Mouse (Mus musculus) small intestine, adult 2 months (tissue): ENCODE data around the gene Piezo1. TPM values are rescaled to one million over a fixed set of nuclear protein-coding genes. Genes with fewer than 3 reads are reported as not detected.

Experiments
- H3K27ac ChIP-seq: fragments of 200-500 bp; 2 replicates; pipeline ENCODE4 v1.5.1; 2012; ENCODE audit warnings: low read depth, low read length, control low read depth, inconsistent platforms; ENCODE audit not compliant: insufficient read depth
- H3K27me3 ChIP-seq: fragments of 200-500 bp; 2 replicates; pipeline ENCODE4 v1.6.1; 2012; ENCODE audit warnings: mild to moderate bottlenecking, moderate library complexity, low read length, inconsistent platforms; ENCODE audit not compliant: control insufficient read depth, insufficient read depth
- H3K36me3 ChIP-seq: fragments of 200-500 bp; 2 replicates; pipeline ENCODE4 v1.6.1; 2012; ENCODE audit warnings: mild to moderate bottlenecking, low read length, control low read depth, inconsistent platforms; ENCODE audit not compliant: control insufficient read depth, insufficient read depth
- H3K4me1 ChIP-seq: fragments of 200-500 bp; 2 replicates; pipeline ENCODE4 v1.6.1; 2012; ENCODE audit warnings: low read length, inconsistent platforms, mixed read lengths; ENCODE audit not compliant: control insufficient read depth, insufficient read depth, insufficient read length
- H3K4me3 ChIP-seq: fragments of 200-500 bp; 2 replicates; pipeline ENCODE4 v1.5.1; 2012; ENCODE audit warnings: low read depth, mild to moderate bottlenecking, control low read depth, inconsistent platforms, low read length, moderate library complexity
- CTCF ChIP-seq: fragments of 200-500 bp; IDR thresholded peaks from 2 replicates; pipeline ENCODE4 v1.5.1; 2012; ENCODE audit warnings: low read depth, mild to moderate bottlenecking, control low read depth, inconsistent platforms, low read length, moderate library complexity, mixed read lengths; ENCODE audit not compliant: insufficient replicate concordance, insufficient read length; ENCODE audit errors: extremely low read depth
- POLR2A ChIP-seq: fragments of 200-500 bp; IDR thresholded peaks from 2 replicates; pipeline ENCODE4 v1.6.1; 2012; ENCODE audit warnings: low read depth, mild to moderate bottlenecking, control low read depth, inconsistent platforms, low read length, moderate library complexity
- WGBS: fragments of 180-500 bp; shearing (Covaris S2); methylation state at CpG from one replicate; pipeline ENCODE4 v1.1.7; 2018; 5-methylcytosine and 5-hydroxymethylcytosine counted together
- polyA plus RNA-seq: library from polyadenylated mRNA; depleted of rRNA; stranded (reverse); fragments of >200 nt; gene quantifications from 2 replicates; pipeline ENCODE4 v1.2.3, GENCODE M21; 2012

Piezo1 gene
- polyA plus RNA-seq, 1 experiment: 36.4 TPM

DNA sequence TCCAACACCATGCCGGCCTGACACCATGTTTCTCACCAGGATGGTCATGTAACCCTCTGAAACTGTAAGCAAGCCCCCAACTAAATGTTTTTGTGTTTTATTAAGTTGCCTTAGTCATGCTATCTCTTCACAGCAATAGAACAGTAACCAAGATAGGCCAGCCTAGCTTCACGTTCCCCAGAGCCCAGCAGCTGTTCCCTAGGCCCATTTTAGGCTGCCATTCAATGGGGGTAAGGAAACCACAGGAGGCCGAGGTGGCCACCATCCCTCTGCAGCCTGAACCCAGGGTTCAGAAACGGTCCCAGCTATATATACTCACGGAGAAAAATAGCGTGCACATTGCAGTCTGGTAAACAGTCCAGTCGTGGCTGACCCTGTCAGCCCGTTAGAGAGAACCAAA, 7.0 kb downstream of the Piezo1 start:
- Histone ChIP-seq H3K36me3 (no peaks in the 10 kb centered on the region), H3K27me3 (no peaks in the 10 kb centered on the region), H3K4me3 (no peak overlapping the region), H3K4me1 (peaks cover 10% of the 10 kb centered on the region), H3K27ac (no peak overlapping the region)
- TF ChIP-seq POLR2A (no peak), CTCF (no peak)
- WGBS: 91% methylated on average over 8 of the region's 8 CpGs

DNA sequence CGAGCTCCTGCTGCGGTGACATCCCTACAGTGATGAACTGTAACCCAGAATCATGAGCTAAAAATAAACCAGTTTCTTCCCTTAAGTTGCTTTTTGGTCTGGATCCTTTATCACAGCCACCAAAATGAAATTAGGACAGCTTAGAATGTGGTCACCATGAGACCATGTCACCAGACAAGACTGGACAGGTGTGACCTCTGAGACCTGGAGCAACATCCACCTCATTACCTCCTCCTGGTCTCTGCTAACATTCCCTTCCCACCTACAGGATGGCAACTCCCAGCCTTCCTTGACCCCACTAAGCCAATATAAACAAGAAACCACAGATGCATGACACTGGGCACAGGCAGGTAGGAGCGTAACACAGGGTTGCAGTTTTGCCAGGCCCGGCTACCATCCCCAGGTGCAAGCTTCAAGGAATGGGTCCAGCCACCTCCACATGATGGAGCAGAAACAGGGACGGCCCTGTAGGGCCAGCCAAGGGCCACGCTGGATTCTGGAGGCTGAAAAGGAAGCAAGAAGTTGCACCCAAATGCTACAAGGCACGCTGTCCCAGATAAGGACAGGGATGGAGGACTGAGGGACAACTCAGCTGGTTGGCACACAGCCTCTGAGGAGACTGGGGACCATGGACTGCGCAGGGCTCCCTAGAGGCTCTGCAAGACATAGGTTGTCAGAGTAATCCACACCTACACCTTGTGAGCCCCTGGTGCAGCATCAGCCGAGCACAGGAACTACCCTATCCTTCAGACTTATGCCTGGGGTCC, 12.6 kb downstream of the Piezo1 start:
- Histone ChIP-seq H3K27ac (no peak overlapping the region), H3K36me3 (no peaks in the 10 kb centered on the region), H3K4me1 (peaks cover 3% of the 10 kb centered on the region; the same call in 1 of the 2 replicates), H3K4me3 (no peak overlapping the region), H3K27me3 (no peaks in the 10 kb centered on the region)
- WGBS: 87% methylated on average over 9 of the region's 9 CpGs
- TF ChIP-seq CTCF (no peak), POLR2A (no peak)

DNA sequence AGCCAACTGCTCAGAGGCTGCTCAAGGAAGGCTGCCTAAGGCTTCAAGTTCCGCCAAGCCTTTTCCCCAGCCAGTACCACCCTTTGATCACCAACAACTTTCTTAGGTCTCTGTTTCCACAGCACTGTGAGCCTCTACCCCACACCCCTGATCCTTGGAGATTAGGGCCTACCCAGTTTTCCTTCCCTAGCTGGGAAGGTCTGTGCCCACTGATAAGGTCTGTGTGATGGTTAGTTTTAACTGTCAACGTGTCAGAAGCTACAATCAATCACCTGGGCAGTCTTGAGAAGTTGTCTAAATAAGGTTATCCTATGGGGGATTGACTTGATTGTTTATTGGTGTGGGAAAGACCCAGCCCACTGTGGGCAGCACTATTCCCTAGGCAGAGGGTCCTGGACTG, 13.3 kb downstream of the Piezo1 start:
- no peak overlapping the region for H3K4me3 ChIP-seq
- WGBS: 66% methylated on average over 2 of the region's 2 CpGs
- no peaks in the 10 kb centered on the region for H3K27me3 ChIP-seq
- H3K27ac ChIP-seq: no peak overlapping the region
- peaks cover 3% of the 10 kb centered on the region; the same call in 1 of the 2 replicates for H3K4me1 ChIP-seq
- no peak for TF ChIP-seq CTCF
- TF ChIP-seq POLR2A: no peak
- H3K36me3 ChIP-seq: no peaks in the 10 kb centered on the region

DNA sequence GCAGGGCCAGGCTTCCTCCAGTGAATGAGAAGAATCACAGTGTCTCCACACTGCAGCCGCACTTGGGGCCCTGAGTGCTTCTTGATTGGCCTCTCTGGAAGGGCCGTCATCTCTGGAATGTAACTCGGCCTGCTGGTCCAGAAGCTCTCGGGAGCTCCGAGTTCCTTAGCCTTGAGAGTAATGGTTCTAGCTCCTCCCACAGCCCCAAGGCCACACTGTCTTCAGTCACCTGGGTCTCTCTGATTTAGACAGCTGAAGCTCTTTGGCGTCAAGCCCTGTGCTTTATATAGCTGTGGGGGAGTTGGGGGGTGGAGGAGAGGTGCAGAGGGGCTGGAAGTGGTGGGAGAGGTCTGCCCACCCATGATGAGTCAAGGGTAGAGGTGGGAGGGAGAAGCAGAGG, 14.1 kb downstream of the Piezo1 start:
- H3K27ac ChIP-seq: peak overlapping the region; percentile 52; the same call in 1 of the 2 replicates
- 26% methylated on average over 6 of the region's 6 CpGs for WGBS

DNA sequence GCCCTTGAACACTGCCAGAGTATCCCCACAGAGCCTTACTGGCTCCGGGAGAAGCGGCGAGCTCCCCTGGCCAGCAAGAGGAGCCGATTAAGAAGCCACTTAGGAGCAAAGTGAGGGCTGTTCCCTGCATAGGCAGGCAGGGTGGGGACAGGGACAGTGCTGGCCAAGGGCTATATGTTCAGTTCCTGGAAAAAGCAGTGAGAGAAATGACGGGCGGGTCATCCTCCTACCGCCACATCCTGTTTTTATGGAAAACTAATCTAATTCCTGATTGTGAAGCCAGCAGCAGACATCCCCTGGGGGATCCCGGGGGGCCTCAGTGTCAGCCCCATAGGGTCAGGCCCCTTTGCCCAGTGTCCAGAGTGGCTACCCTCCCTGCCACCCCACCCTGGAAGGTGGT, 19.8 kb downstream of the Piezo1 start:
- WGBS: 86% methylated on average over 8 of the region's 8 CpGs
- Histone ChIP-seq H3K27ac (no peak overlapping the region), H3K36me3 (no peaks in the 10 kb centered on the region), H3K27me3 (no peaks in the 10 kb centered on the region), H3K4me1 (no peaks in the 10 kb centered on the region), H3K4me3 (no peak overlapping the region)
- no peak for TF ChIP-seq POLR2A
- no peak for TF ChIP-seq CTCF

More for the DNA sequence above, 14.1 kb downstream of the Piezo1 start:
- no peaks in the 10 kb centered on the region for H3K36me3 ChIP-seq
- TF ChIP-seq CTCF: no peak
- no peak for TF ChIP-seq POLR2A
- peaks cover 3% of the 10 kb centered on the region; the same call in 1 of the 2 replicates for H3K4me1 ChIP-seq
- no peak overlapping the region for H3K4me3 ChIP-seq
- H3K27me3 ChIP-seq: no peaks in the 10 kb centered on the region

DNA sequence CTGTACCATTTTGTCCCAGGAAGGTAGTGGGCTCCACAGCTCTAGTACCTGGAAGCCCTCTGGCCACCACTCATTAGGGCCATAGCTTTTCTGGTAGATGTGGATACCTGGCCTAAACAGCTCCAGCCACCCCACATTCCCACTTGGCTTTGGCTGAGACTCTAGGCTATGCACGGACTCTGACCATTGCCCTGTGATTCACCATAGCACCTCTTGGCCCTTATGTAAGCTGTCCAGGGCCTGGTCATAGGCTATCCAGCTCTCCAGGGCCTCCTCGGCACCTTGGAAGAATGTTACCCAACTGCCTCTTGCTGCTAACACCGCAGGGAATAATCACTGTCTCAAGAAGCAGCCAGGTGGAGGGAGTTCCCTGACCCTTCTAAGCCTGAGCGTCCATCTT, 22.0 kb downstream of the Piezo1 start:
- no peaks in the 10 kb centered on the region for H3K27me3 ChIP-seq
- TF ChIP-seq CTCF (no peak), POLR2A (no peak)
- WGBS: 74% methylated on average over 4 of the region's 4 CpGs

DNA sequence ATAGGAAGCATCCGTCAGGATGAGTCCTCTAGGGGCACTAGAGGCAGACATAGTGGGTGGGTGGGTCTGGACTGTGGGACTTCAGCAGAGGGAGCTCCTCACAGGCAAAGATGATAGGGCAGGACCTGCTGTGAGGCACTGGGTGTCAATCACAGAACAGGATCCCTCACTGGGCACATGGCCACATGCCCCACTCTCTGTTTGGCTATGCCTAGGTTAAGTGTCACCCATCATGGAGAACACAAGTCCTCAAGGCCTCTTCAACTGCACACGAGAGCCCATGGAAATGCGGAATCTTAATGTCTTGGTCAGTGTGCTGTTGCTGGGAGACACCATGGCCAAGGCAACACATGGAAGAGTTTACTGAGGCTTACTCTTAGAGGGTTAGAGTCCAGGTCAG, 23.2 kb downstream of the Piezo1 start:
- no peak for TF ChIP-seq CTCF
- no peak for TF ChIP-seq POLR2A
- 92% methylated on average over 3 of the region's 3 CpGs for WGBS
- Histone ChIP-seq H3K36me3 (no peaks in the 10 kb centered on the region), H3K27ac (no peak overlapping the region), H3K4me3 (no peak overlapping the region), H3K27me3 (no peaks in the 10 kb centered on the region), H3K4me1 (peaks cover 14% of the 10 kb centered on the region)

More for the DNA sequence above, 22.0 kb downstream of the Piezo1 start:
- Histone ChIP-seq H3K4me3 (no peak overlapping the region), H3K4me1 (peaks cover 2% of the 10 kb centered on the region; the same call in 1 of the 2 replicates), H3K36me3 (no peaks in the 10 kb centered on the region), H3K27ac (no peak overlapping the region)
